Mouse (Mus musculus) c-Kit-positive CD71-positive TER-119-negative erythroid progenitor cells, embryonic 14.5 days (primary cell): ENCODE measurements around the gene Ppp1r8.

Experiments used
- DNase-seq: peaks from one replicate; pipeline ENCODE4 v3.0.0-alpha.2; 2013; ENCODE audit warnings: low read depth

The Ppp1r8 gene

GRCm38 (mm10) chr4:132842970-132843704 lies at the start of gene Ppp1r8:
TSS of gene Ppp1r8 (minus strand) at chr4:132843169.
- peak; percentile 85 for DNase-seq

- no peak for DNase-seq
These were observed 41.9 kb upstream of the Ppp1r8 start for GRCm38 (mm10) chr4:132884844-132885374.

- peak; percentile 75 for DNase-seq
These were observed 41.3 kb upstream of the Ppp1r8 start, which contains the start of gene Stx12 for GRCm38 (mm10) chr4:132884064-132884843. TSS of gene Stx12 (minus strand) at chr4:132884509.

- DNase-seq, result no peak
These were observed 40.6 kb upstream of the Ppp1r8 start for GRCm38 (mm10) chr4:132883561-132884063.

GRCm38 (mm10) chr4:132874363-132875097 lies 31.6 kb upstream of the Ppp1r8 start:
- no peak for DNase-seq

GRCm38 (mm10) chr4:132873481-132874362 lies 30.8 kb upstream of the Ppp1r8 start:
- DNase-seq, result no peak

- no peak for DNase-seq
These were observed 28.1 kb upstream of the Ppp1r8 start for GRCm38 (mm10) chr4:132871116-132871515.

- no peak for DNase-seq
These were observed 21.9 kb upstream of the Ppp1r8 start for GRCm38 (mm10) chr4:132864856-132865255.

- no peak for DNase-seq
These were observed 20.0 kb upstream of the Ppp1r8 start for GRCm38 (mm10) chr4:132863012-132863411.

- DNase-seq, result no peak
These were observed 17.9 kb upstream of the Ppp1r8 start for GRCm38 (mm10) chr4:132860880-132861279.

GRCm38 (mm10) chr4:132843705-132844071 lies 719 bp upstream of the Ppp1r8 start:
- no peak for DNase-seq

GRCm38 (mm10) chr4:132842281-132842906 lies 575 bp downstream of the Ppp1r8 start:
- peak; percentile 29 for DNase-seq

GRCm38 (mm10) chr4:132841493-132841892 lies 1.5 kb downstream of the Ppp1r8 start:
- DNase-seq, result no peak

- DNase-seq, result peak; percentile 67
These were observed 19.2 kb downstream of the Ppp1r8 start for GRCm38 (mm10) chr4:132823614-132824366.

- DNase-seq, result no peak
These were observed 24.5 kb downstream of the Ppp1r8 start for GRCm38 (mm10) chr4:132818442-132818841.

GRCm38 (mm10) chr4:132816855-132817254 lies 26.1 kb downstream of the Ppp1r8 start:
- DNase-seq, result no peak

GRCm38 (mm10) chr4:132816404-132816803 lies 26.6 kb downstream of the Ppp1r8 start:
- no peak for DNase-seq

GRCm38 (mm10) chr4:132809621-132810020 lies 33.3 kb downstream of the Ppp1r8 start:
- DNase-seq, result no peak

- no peak for DNase-seq
These were observed 35.0 kb downstream of the Ppp1r8 start for GRCm38 (mm10) chr4:132807771-132808641.
